Mouse (Mus musculus) neural tube, embryonic 11.5 days (tissue): ENCODE data around the gene Rrh. TPM values are rescaled to one million over a fixed set of nuclear protein-coding genes. Genes with fewer than 3 reads are reported as not detected.

Experiments used
- ATAC-seq: fragments of 200-750 bp; cut with Nextera tagmentation; 2 replicates; pipeline ENCODE4 v1.8.0; 2017; ENCODE audit warnings: moderate number of reproducible peaks, mild to moderate bottlenecking, moderate TSS enrichment, moderate library complexity; ENCODE audit not compliant: insufficient read depth, low FRiP score, low TSS enrichment
- DNase-seq: peaks from one replicate; pipeline ENCODE4 v3.0.0-alpha.2; 2015; ENCODE audit warnings: low spot score
- H3K27ac ChIP-seq: fragments of 300-500 bp; sonication (generic); 2 replicates; pipeline ENCODE4 v1.5.1; 2014; ENCODE audit warnings: low read depth, mild to moderate bottlenecking, low read length
- H3K27me3 ChIP-seq: fragments of 300-500 bp; sonication (generic); 2 replicates; pipeline ENCODE4 v1.6.1; 2014; ENCODE audit warnings: mild to moderate bottlenecking, low read length, mixed read lengths; ENCODE audit not compliant: control insufficient read depth, insufficient read depth
- H3K36me3 ChIP-seq: fragments of 300-500 bp; sonication (generic); 2 replicates; pipeline ENCODE4 v1.6.1; 2014; ENCODE audit warnings: mild to moderate bottlenecking, low read length, moderate library complexity, mixed read lengths; ENCODE audit not compliant: control insufficient read depth, insufficient read depth
- H3K4me1 ChIP-seq: fragments of 300-500 bp; sonication (generic); 2 replicates; pipeline ENCODE4 v1.6.1; 2014; ENCODE audit warnings: low read length, mixed read lengths; ENCODE audit not compliant: control insufficient read depth, insufficient read depth
- H3K4me2 ChIP-seq: fragments of 300-500 bp; sonication (generic); 2 replicates; pipeline ENCODE4 v1.6.1; 2014; ENCODE audit warnings: low read depth, mild to moderate bottlenecking, moderate library complexity
- H3K4me3 ChIP-seq: fragments of 300-500 bp; sonication (generic); 2 replicates; pipeline ENCODE4 v1.5.1; 2014; ENCODE audit warnings: low read depth, low read length
- H3K9ac ChIP-seq: fragments of 300-500 bp; sonication (generic); 2 replicates; pipeline ENCODE4 v1.6.1; 2014; ENCODE audit warnings: mild to moderate bottlenecking, low read length
- H3K9me3 ChIP-seq: fragments of 300-500 bp; sonication (generic); 2 replicates; pipeline ENCODE4 v1.6.1; 2016; ENCODE audit warnings: low read length; ENCODE audit not compliant: control insufficient read depth
- WGBS: fragments of 180-500 bp; shearing (Covaris S2); extraction: QIAGEN DNeasy Blood & Tissue Kit; methylation state at CpG from one replicate; pipeline ENCODE4 v1.1.7; 2014; 5-methylcytosine and 5-hydroxymethylcytosine counted together
- polyA plus RNA-seq: library from polyadenylated mRNA; unstranded; fragments of >200 nt; fragmentation: Nextera tagmentation; extraction: Ambion mirVana; gene quantifications from 2 replicates; pipeline ENCODE4 v1.2.1, GENCODE M21; 2014

Rrh gene
- polyA plus RNA-seq, 1 experiment from 2014 or later, result not detected

GRCm38 (mm10) chr3:129803765-129804164, 18.6 kb downstream of the Rrh start, which contains the start of gene Lrit3:
Gene Lrit3 (minus strand): TSS chr3:129804030.
- Histone ChIP-seq H3K4me2 (no peak within 1 kb of the TSS), H3K27ac (no peak within 1 kb of the TSS), H3K27me3 (no peaks in the 10 kb centered on the region), H3K9ac (no peak within 1 kb of the TSS), H3K36me3 (no peaks in the 10 kb centered on the region), H3K4me3 (no peak within 1 kb of the TSS), H3K4me1 (no peaks in the 10 kb centered on the region), H3K9me3 (no peaks in the 10 kb centered on the region)
- no peak for DNase-seq
- no peak for ATAC-seq
- WGBS, result 78% methylated on average over 10 of the region's 10 CpGs

GRCm38 (mm10) chr3:129799011-129799410, 23.4 kb downstream of the Rrh start:
- DNase-seq (no peak), ATAC-seq (no peak)
- H3K4me3 ChIP-seq, result no peak overlapping the region
- no peak overlapping the region for H3K27ac ChIP-seq
- H3K9me3 ChIP-seq, result no peaks in the 10 kb centered on the region
- no peaks in the 10 kb centered on the region for H3K36me3 ChIP-seq
- no peaks in the 10 kb centered on the region for H3K27me3 ChIP-seq
- 92% methylated on average over 2 of the region's 2 CpGs for WGBS
- H3K4me1 ChIP-seq, result no peaks in the 10 kb centered on the region
- H3K9ac ChIP-seq, result no peak overlapping the region
- H3K4me2 ChIP-seq, result no peak overlapping the region

GRCm38 (mm10) chr3:129798551-129798950, 23.8 kb downstream of the Rrh start:
- Histone ChIP-seq H3K4me2 (no peak overlapping the region), H3K27me3 (no peaks in the 10 kb centered on the region), H3K36me3 (no peaks in the 10 kb centered on the region), H3K9ac (no peak overlapping the region), H3K4me1 (no peaks in the 10 kb centered on the region), H3K27ac (no peak overlapping the region), H3K4me3 (no peak overlapping the region), H3K9me3 (no peaks in the 10 kb centered on the region)
- WGBS, result 84% methylated on average over 11 of the region's 11 CpGs
- ATAC-seq (no peak), DNase-seq (no peak)

- H3K27ac ChIP-seq, result no peak overlapping the region
- no peaks in the 10 kb centered on the region for H3K4me1 ChIP-seq
These were observed 25.0 kb downstream of the Rrh start for GRCm38 (mm10) chr3:129797341-129797740.

GRCm38 (mm10) chr3:129793801-129794200, 28.6 kb downstream of the Rrh start:
- ATAC-seq, result no peak
- H3K36me3 ChIP-seq, result no peaks in the 10 kb centered on the region
- 92% methylated on average over 5 of the region's 5 CpGs for WGBS
- no peak overlapping the region for H3K4me2 ChIP-seq
- H3K9me3 ChIP-seq, result no peaks in the 10 kb centered on the region
- H3K27ac ChIP-seq, result no peak overlapping the region
- H3K27me3 ChIP-seq, result no peaks in the 10 kb centered on the region
- DNase-seq, result no peak
- H3K9ac ChIP-seq, result no peak overlapping the region
- no peak overlapping the region for H3K4me3 ChIP-seq
- H3K4me1 ChIP-seq, result no peaks in the 10 kb centered on the region

More at GRCm38 (mm10) chr3:129797341-129797740, 25.0 kb downstream of the Rrh start:
- Histone ChIP-seq H3K36me3 (no peaks in the 10 kb centered on the region), H3K4me3 (no peak overlapping the region), H3K9ac (no peak overlapping the region), H3K4me2 (no peak overlapping the region), H3K27me3 (no peaks in the 10 kb centered on the region), H3K9me3 (no peaks in the 10 kb centered on the region)
- no peak for ATAC-seq
- WGBS, result 78% methylated on average over 5 of the region's 5 CpGs
- DNase-seq, result no peak

- no peak for DNase-seq
- WGBS, result 92% methylated on average over 3 of the region's 3 CpGs
- no peaks in the 10 kb centered on the region for H3K9me3 ChIP-seq
These were observed 39.6 kb downstream of the Rrh start for GRCm38 (mm10) chr3:129782746-129783145.

GRCm38 (mm10) chr3:129781435-129781834, 41.0 kb downstream of the Rrh start:
- Histone ChIP-seq H3K9me3 (no peaks in the 10 kb centered on the region), H3K9ac (no peak overlapping the region), H3K4me3 (no peak overlapping the region), H3K4me2 (no peak overlapping the region), H3K27me3 (no peaks in the 10 kb centered on the region), H3K4me1 (no peaks in the 10 kb centered on the region), H3K36me3 (no peaks in the 10 kb centered on the region), H3K27ac (no peak overlapping the region)
- no peak for DNase-seq
- WGBS, result 52% methylated on average over 10 of the region's 10 CpGs
- no peak for ATAC-seq

More at GRCm38 (mm10) chr3:129782746-129783145, 39.6 kb downstream of the Rrh start:
- no peak for ATAC-seq
- H3K27ac ChIP-seq, result no peak overlapping the region
- no peak overlapping the region for H3K4me2 ChIP-seq
- H3K36me3 ChIP-seq, result no peaks in the 10 kb centered on the region
- H3K4me1 ChIP-seq, result no peaks in the 10 kb centered on the region
- H3K9ac ChIP-seq, result no peak overlapping the region
- H3K27me3 ChIP-seq, result no peaks in the 10 kb centered on the region
- no peak overlapping the region for H3K4me3 ChIP-seq

- H3K9me3 ChIP-seq, result no peaks in the 10 kb centered on the region
- ATAC-seq (no peak), DNase-seq (no peak)
- no peak overlapping the region for H3K4me2 ChIP-seq
- no peaks in the 10 kb centered on the region for H3K4me1 ChIP-seq
- 82% methylated on average over 6 of the region's 6 CpGs for WGBS
- H3K27ac ChIP-seq, result no peak overlapping the region
- H3K27me3 ChIP-seq, result no peaks in the 10 kb centered on the region
- H3K9ac ChIP-seq, result no peak overlapping the region
- H3K36me3 ChIP-seq, result no peaks in the 10 kb centered on the region
- H3K4me3 ChIP-seq, result no peak overlapping the region
These were observed 51.2 kb downstream of the Rrh start for GRCm38 (mm10) chr3:129771210-129771609.

- H3K9me3 ChIP-seq, result no peaks in the 10 kb centered on the region
These were observed 55.2 kb downstream of the Rrh start for GRCm38 (mm10) chr3:129766971-129767794.

More at GRCm38 (mm10) chr3:129766971-129767794, 55.2 kb downstream of the Rrh start:
- H3K27me3 ChIP-seq, result no peaks in the 10 kb centered on the region
- ATAC-seq, result no peak
- H3K9ac ChIP-seq, result no peak overlapping the region
- DNase-seq, result no peak
- no peak overlapping the region for H3K4me3 ChIP-seq
- no peak overlapping the region for H3K27ac ChIP-seq
- H3K36me3 ChIP-seq, result no peaks in the 10 kb centered on the region
- H3K4me2 ChIP-seq, result no peak overlapping the region
- whole genome bisulfite sequencing, result 85% methylated on average over 10 of the region's 10 CpGs
- no peaks in the 10 kb centered on the region for H3K4me1 ChIP-seq
